Mouse (Mus musculus): Measurements from ENCODE around the gene Gm42791. TPM values are rescaled to one million over a fixed set of nuclear protein-coding genes. Genes with fewer than 3 reads are reported as not detected.

Gene Gm42791
- total RNA-seq, 2 experiments from 2014 or later = not detected

DNA sequence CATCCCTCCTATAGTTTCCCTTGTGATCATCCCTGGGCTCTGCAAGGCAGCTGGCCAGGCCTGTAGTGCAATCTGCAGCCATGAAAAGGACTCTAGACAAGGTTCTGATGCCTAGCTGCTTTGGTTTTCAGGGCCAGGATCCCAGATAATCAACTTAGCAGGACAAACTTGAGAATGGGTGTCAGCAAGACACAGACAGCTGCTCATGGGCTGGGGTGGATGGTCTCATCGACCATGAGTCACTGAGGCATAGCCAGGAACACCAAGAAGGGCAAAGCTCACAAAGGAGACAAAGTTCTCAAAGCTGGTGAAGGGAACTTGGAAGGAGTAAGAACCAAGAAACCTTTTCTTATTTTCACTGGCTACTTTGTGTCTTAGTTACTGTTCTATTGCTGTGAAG is 63.6 kb downstream of the Gm42791 start:
- no peak for ATAC-seq (replicated peaks; ENCODE audit: poor library complexity)

DNA sequence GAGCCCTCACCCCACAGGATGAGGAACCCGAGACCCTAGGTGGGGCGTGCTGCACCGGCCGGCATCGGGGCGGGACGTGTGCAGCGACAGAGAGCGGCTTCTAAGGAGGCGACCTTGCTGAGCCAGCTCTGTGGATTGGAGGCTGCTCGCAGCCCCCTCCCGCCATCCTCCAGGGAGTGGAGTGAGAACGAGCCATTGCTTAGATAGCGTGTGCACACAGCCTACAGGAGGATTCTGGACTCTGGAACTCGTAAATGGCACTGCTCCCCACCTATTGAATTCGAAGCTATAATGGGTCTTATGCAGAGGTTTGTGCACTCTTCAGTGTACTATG is 65.9 kb downstream of the Gm42791 start, which contains the start of gene Katnal1:
Gene Katnal1 (minus strand): TSS at position 205 of the 334 bp plus-strand sequence.
- ATAC-seq (replicated peaks; ENCODE audit: poor library complexity) = no peak

DNA sequence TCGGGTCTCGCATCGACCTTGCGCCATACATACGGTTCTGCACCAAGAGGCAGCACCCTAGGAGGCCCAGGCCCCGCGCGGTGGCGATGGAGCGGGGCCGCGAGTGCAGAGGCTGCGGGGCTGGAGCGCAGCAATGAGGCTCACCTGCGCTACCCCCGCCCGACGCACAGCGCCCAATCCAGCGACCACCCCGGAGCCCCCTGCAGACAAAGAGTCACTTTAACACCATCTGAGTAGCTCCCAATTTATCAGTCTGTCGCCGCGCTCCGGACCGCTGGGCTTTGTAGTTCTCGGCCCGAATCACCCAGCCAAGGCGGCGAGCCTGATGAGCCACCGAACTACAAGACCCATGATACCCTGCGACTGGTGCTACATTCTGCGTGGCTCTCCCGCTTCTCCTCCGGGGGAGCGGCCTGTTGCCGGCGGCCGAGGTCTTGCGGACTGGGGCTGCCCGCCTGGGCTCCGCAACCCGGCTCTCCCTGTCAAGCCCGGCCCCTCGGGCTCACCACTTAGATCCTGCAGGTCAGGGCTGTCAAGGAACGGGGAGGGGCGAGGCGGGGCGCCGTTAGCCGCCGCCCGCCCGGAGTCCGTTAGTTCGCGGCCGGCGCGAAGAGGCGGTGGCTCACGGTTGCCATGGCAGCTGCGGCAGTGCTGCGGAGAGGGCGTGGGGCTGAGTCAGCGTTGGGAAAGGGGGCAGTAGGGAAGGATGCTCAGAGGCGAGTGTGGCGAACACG is 66.4 kb downstream of the Gm42791 start:
- peak; percentile 87 for ATAC-seq (replicated peaks; ENCODE audit: poor library complexity)

DNA sequence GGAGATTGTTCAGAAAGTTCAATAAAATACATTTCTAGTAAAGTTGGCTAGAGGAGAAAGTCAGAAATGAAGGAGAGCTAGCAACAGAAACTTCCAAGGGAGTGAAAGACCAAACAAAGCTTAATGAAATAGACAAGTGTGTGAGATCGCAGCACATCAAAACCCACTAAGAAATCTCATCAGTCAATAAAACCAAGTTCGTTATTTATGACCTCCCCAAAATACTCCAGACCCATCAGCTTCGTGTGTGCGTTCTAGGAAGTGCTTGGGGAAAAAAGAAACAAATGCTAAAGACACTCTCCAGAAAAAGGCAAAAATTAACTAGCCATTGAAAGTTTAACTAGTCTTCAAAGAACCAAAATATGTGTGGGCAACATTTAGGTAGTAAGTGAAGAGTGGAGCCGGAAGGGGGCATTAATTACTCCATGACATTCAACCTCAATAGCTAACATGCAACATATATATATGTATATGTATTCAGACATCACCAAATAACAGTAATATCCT is 67.2 kb downstream of the Gm42791 start:
- ATAC-seq (replicated peaks; ENCODE audit: poor library complexity) = no peak

DNA sequence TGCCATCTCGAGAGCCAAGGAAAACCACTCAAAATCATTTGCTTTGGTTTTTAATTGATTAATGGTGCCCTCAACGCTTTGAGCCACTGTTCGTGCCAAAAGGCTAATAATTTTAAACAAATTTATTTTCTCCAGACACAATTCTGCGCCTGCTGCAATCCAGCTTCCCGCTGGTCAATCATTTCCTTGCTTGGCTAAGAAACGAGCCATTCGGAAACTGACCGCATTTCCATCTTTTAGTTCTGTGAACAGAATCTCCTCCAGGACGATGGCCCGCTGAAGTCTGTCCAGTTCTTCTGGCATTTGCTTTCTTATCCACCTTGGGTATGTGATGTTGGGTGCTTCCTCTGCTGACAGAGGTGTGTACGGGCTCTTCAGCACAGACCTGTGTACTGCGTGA is 70.4 kb downstream of the Gm42791 start:
- ATAC-seq (replicated peaks; ENCODE audit: poor library complexity) = no peak

DNA sequence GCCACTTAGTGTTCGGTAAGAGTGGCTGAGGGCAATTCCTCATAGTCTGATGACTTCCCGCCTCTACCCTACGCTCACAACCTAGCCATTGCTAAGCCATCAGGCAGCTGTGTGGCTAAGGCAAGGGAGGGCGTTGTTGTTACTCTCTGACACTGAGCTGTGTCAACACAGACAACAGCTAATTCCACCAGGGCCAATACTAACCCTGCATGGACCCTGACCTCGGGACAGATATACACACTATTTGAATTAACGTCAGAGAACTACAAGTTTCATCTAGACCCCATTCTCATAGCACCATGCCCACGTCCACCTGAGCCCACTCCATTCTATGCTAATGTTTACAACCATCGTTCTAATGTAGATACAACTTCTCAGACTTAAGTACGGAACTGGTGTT is 70.9 kb downstream of the Gm42791 start:
- no peak for ATAC-seq (replicated peaks; ENCODE audit: poor library complexity)

DNA sequence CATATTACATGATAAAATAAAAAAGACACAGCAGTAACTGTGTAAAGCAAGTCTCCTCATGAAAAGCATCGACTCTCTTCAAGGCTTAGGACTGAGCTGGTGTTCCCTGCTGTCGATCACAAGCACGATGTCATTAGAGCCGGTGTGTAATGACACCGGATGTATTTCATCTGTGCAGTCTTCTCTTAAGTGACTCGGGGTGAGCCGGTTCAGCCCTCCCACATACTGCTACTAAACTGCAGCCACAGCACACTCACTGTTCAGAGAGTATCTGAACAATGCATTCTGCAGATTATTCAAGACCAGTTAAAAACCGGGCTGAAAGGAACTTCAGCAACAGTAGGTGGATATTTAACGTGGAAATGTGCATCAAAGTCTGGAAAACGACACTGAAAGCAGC is 71.5 kb downstream of the Gm42791 start:
- ATAC-seq (replicated peaks; ENCODE audit: poor library complexity) = no peak

DNA sequence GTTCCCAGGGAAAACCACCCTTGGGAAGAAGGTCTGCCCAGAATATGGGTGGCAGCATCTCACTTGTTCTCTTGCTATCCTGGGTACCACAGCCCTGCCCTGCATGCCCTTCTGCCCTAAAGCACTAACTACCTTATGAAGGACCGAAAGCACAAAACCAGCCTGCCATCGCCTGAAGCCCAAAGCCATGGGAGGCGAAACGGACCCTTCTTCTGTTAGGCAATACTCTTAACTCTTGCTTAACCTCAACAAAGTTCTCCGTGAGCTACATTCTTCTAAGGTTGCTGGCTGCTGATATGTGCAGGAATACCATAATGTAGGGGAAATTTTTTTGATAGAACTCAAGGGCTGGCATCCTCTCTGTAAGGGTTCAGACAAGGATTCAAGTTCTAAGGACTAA is 72.2 kb downstream of the Gm42791 start:
- peak; percentile 66 for ATAC-seq (replicated peaks; ENCODE audit: poor library complexity)

DNA sequence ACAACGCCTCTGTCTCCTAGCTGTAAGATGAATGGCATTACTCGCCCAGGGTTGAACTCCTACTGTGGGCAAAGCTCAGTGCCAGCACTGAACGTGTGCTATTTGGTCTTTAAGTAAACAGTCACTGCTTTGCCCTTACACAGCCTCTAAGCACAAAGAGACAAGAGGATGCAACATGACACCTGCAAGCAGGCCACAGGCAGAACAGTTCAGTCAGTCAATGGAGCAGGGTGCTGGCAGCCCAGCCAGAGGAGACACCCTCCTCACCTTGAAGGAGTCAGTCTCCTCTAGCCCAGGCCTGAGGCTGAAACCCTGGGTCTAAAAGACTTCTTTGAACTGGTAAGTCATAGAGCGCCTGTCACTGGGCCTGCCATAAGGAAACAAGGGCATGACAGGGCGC is 76.9 kb downstream of the Gm42791 start:
- no peak for ATAC-seq (replicated peaks; ENCODE audit: poor library complexity)

DNA sequence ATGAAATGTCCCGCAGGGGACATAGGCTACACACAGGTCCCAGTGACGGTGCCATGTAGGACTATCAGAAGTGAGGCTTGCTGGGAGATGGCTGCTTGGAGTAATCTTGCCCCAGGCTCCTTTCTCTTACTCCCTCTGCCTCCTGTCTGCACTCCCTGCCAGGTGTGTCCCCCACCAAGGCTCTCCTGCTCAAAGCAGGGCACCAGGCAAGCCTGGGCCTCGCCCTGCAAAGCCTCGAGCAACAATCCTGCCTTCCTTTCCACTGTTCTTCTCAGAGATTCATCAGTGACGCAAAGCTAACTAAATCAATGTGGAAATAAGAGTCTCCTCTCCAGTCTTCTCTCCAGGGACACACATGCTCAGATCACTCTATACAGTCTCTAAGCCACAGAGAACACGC is 78.2 kb downstream of the Gm42791 start:
- ATAC-seq (replicated peaks; ENCODE audit: poor library complexity) = no peak

DNA sequence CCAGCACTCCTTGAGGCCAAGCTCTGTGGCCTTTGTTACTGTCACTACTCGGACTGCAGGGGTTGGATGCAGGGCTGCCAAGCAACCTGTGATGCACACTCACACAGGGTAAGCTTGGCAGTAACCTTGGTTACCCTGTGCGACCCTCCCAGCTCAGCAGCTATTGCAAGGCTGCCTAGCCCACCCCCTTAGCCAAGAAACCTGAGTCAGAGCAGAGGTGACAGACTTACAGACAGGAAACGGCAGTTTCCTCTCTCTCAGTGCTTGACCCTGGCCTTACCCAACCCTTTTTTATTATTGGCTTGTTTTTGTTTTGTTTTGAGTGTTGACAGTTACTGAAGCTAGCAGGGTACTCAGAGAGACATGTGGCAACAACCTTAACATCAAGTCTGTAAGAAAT is 82.7 kb downstream of the Gm42791 start:
- ATAC-seq (replicated peaks; ENCODE audit: poor library complexity) = peak; percentile 38

DNA sequence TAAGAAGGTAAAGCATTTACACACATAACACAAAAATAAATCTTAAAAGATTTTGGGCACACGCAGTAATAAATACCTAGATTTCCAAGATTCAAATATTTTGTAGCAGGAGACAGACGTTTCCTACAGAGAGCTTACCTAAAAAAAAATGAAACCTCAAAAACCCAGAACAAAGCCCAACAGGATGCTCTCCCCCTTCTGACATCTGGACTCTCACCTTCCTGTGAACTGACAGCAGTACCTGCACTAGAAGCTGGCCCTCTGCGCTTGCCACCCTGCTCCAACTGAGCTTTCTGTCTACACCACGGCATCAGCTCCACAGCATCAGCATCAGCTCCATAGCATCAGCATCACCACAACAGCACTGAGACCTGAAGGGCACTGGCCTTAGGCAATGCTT is 84.9 kb downstream of the Gm42791 start:
- no peak for ATAC-seq (replicated peaks; ENCODE audit: poor library complexity)

DNA sequence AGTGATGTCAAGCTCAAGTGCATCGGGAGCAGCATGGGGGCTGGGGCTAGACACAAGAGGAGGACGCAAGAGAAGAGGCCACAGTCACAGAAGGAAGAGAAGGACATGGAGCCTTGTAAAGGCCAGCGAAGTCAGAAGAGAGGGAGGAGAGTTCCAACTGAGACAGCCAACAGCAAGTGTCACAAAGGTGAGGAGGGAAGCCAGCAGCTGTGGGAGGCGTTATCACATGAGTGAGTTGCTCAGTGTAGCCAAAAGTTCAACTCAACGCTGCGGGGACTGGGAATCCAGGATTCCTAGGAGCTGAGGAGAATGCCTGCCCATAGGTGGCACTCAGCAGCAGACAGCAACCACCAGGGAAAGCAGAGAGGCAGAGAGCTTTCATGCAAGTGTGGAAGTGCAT is 85.5 kb downstream of the Gm42791 start:
- no peak for ATAC-seq (replicated peaks; ENCODE audit: poor library complexity)

DNA sequence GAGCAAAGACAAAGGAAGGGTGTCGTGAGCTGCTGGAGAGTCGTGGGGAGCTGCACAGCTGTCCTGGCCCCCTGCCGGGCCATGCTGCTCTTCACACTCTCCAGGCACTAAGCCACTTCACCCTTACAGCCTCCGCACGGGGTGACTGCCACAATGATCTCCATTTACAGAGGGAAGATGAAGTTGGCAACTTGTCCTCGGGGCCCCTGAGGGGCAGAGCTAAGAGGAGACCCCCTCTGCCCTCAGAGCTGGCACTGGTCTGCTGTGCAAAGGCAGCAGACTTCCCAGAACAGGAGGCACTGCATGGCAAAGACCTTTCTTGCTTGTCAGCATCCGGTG is 85.9 kb downstream of the Gm42791 start:
- ATAC-seq (replicated peaks; ENCODE audit: poor library complexity) = no peak

DNA sequence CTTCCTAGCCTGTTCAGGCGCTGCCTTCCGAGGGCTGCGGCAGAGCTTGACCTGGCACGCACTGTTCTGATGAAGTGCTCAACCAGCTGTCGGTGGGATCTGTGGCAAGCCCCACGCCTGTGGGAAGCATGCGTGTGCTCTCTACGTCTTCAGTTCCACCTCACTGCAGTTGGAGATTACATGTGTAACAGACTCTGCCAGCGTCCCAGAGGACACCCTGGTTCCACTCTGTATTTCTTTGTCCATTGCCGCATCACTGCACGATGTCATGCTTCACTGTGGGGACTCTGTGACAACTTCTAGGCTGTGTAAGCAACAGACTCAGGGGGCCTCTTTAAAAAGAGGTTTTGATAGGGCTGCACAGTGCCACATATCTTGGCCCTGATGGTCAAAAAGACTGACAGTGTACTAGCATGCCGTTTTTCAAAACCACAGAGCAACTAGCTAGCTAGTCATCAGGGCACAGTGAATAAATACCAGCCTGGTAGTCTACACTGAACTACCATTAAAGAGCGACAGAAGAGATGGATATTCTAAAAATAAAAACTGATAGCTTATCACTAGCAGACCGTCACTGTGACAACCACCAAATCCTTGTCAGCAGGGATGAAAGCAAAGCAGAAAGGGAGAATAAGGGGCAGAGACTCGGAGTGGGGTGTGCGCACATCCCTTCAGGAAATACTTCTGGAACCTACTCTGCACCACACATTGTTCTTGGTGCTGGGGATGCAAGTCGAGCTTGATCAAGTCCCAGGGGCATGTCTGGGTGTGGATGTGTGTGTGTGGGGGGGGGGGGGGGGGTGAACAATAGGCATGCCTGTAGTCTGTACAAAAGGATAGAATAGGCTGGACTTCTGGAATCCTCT is 86.5 kb downstream of the Gm42791 start:
- ATAC-seq (replicated peaks; ENCODE audit: poor library complexity) = peak; percentile 7; the same call in 1 of the 2 replicates

DNA sequence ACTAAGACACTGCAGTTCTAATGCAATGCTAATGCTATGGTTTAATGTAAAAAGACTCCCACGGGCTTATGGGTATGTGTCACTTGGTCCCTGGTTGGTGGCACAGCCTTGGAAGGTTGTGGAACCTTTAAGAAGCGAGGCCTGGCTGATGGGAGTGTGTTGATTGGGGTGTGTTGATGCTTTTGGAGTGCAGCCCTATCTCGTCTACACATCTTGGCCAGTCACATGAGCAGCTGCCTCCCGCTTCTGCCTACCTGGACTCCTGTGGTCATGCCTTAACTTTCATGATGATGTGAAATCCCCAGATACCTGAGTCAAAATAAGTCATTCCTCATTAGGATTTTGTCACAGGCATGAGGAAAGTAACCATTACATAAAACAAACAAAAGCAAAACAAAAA is 88.6 kb downstream of the Gm42791 start:
- ATAC-seq (replicated peaks; ENCODE audit: poor library complexity) = no peak

DNA sequence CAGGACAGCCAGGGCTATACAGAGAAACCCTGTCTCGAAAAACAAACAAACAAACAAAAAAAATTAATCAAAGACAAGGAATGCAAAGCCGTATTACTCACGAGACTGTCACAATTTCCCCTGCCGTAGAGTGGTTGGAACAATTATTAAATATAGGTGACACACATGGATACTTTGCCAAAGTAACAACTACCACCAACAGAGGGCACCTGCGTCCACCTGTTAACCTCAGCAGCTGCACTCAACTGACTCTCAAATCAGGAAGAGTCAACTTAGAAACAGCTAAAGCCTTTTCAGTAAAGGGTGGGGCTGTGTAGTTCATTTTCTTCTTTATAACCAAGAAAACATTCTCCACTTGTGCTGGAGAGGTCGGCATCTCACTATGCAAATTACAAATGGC is 90.1 kb downstream of the Gm42791 start:
- ATAC-seq (replicated peaks; ENCODE audit: poor library complexity) = peak; percentile 69

DNA sequence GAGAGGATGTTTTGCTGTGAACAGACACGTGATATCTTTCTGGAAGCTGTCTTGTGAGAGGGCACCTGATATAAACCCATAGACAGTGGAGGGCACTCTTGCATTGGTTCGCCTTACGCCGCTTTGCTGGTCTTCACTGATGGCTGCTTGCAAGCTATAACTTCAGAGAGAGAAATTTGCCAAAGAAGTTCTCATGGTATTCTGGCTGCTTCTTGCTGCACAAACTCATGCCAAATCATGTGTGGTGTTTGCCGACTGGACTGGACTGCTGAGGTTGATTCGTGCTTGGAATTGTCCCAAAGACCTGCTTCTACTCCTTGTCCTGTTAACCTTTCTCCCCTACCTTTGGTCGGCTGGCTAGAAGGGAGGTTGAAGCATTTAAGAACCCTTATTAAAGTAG is 95.6 kb downstream of the Gm42791 start:
- ATAC-seq (replicated peaks; ENCODE audit: poor library complexity) = no peak

DNA sequence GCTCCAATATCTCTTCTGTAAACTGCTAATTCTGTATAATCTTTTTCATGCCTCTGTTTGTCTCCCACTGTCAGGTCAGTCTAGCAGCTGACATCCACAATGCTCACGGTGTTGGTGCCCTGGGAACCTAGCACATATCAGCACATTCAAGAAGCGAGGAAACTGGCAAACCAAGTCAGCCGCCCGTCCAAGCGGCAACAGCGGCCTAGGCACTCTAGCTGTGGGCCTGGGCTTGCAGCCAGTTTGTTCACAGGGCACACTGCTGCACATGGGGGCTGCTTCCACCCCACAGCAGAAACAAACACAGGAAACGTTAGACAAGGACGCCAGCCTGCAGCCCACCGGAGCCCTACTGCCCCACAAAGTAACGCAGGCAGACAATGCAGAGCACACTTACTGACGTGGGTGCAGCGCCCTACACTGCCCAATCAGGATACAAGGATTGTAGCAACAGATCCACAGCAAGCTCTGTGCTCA is 97.0 kb downstream of the Gm42791 start:
- ATAC-seq (replicated peaks; ENCODE audit: poor library complexity) = peak; percentile 48

DNA sequence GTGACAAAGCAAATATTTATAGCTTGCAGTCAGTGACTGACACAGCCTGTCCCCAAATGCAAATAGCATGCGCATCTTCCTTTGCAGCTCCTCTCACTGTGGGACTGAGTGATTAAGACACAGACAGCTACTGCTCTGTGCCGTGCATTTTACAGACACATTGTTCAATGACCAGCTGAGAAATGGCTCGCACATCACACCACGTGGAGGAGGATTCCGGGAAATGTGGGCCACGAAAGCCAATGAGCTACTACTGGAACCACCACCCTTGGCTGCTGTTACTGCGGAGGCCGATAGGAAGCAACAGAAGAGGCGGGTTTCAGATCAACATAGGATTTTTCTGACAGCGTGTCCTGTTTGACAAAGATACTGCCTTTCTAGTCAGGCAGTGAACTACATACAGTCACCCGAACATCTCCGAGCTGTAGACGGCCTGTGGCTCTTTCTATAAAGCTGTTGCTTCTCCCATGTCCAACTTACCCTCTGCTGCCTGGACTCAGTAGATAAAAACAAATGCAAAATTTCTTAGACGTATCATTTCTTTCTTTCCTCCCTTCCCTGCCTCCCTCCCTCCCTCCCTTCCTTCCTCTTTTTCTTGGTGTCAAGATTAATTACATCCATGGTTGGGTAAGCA is 97.8 kb downstream of the Gm42791 start:
- ATAC-seq (replicated peaks; ENCODE audit: poor library complexity) = peak; percentile 86

DNA sequence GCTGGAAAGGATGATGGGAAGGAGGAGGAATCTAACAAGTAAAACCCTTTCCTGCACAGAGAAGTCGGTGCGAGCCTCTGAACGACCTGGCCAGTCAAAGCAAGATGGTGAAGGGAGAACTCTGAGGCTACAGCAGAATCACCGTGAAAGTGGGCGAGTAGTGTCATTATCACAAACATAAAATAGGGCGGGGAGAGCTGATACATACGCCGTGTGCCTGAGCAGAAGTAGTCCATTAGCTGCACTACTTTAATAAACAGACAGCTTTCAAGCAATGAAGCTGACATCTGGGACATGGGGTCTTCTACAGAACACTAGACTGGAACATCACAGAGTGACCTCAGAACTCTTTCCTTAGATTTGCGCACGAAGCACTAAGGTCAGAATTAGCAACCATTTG is 98.4 kb downstream of the Gm42791 start:
- no peak for ATAC-seq (replicated peaks; ENCODE audit: poor library complexity)

DNA sequence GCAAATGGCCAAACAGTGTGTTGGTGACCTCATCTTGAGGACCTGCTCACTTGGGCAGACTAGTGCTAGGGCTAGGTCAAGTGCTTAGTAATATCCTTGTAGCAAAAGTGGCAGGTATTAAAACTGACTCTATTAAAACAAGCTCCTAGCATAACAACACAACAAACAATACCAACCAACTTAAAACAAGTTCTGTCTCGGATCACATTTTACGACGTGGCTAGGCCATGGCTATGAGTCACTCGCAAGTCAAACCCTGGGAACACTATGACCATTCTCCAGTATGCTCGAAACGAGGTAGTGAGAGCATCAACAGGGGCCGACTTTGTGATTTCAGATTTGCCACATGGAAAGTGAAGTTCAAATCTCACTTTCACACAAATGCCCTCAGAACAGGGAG is 99.1 kb downstream of the Gm42791 start:
- no peak for ATAC-seq (replicated peaks; ENCODE audit: poor library complexity)

Data from megakaryocyte progenitor cell, adult 5-6 weeks (primary cell).